Mouse (Mus musculus) lung, postnatal 0 days (tissue): ENCODE results near the gene Tgfa. TPM values are rescaled to one million over a fixed set of nuclear protein-coding genes. Genes with fewer than 3 reads are reported as not detected.

Experiments
- ATAC-seq: fragments of 200-750 bp; cut with Nextera tagmentation; 2 replicates; pipeline ENCODE4 v1.8.0; 2017; ENCODE audit warnings: moderate library complexity
- DNase-seq: peaks from one replicate; pipeline ENCODE4 v3.0.0-alpha.2; 2016; ENCODE audit warnings: low spot score
- H3K27ac ChIP-seq: fragments of 300-500 bp; sonication (generic); 2 replicates; pipeline ENCODE4 v1.5.1; 2014; ENCODE audit warnings: antibody characterized with exemption, mild to moderate bottlenecking, low read length, mixed read lengths
- H3K27me3 ChIP-seq: fragments of 300-500 bp; sonication (generic); replicated peaks from 2 replicates; pipeline ENCODE4 v1.6.1; 2014; ENCODE audit warnings: low read length, mixed read lengths; ENCODE audit not compliant: insufficient read depth
- H3K36me3 ChIP-seq: fragments of 300-500 bp; sonication (generic); 2 replicates; pipeline ENCODE4 v1.6.1; 2014; ENCODE audit warnings: low read length, mixed read lengths; ENCODE audit not compliant: insufficient read depth
- H3K4me1 ChIP-seq: fragments of 300-500 bp; sonication (generic); 2 replicates; pipeline ENCODE4 v1.6.1; 2014; ENCODE audit warnings: antibody characterized with exemption, low read depth, low read length, mixed read lengths; ENCODE audit not compliant: insufficient read depth
- H3K4me2 ChIP-seq: fragments of 300-500 bp; sonication (generic); replicated peaks from 2 replicates; pipeline ENCODE4 v1.6.1; 2014; ENCODE audit warnings: low read depth, mild to moderate bottlenecking, low read length, moderate library complexity, mixed read lengths
- H3K4me3 ChIP-seq: fragments of 300-500 bp; sonication (generic); 2 replicates; pipeline ENCODE4 v1.5.1; 2014; ENCODE audit warnings: low read depth, low read length
- H3K9ac ChIP-seq: fragments of 300-500 bp; sonication (generic); replicated peaks from 2 replicates; pipeline ENCODE4 v1.6.1; 2014; ENCODE audit warnings: low read depth, mild to moderate bottlenecking
- H3K9me3 ChIP-seq: fragments of 300-500 bp; sonication (generic); 2 replicates; pipeline ENCODE4 v1.6.1; 2016; ENCODE audit warnings: low read length, mixed read lengths
- CTCF ChIP-seq: IDR thresholded peaks from 2 replicates; pipeline ENCODE4 v1.5.1; 2016; ENCODE audit warnings: antibody characterized with exemption, mild to moderate bottlenecking
- EP300 ChIP-seq: IDR thresholded peaks from 2 replicates; pipeline ENCODE4 v1.6.1; 2016; ENCODE audit warnings: antibody characterized with exemption, mild to moderate bottlenecking, control low read depth
- WGBS: fragments of 180-500 bp; shearing (Covaris S2); extraction: QIAGEN DNeasy Blood & Tissue Kit; methylation state at CpG from one replicate; pipeline ENCODE4 v1.1.7; 2014; 5-methylcytosine and 5-hydroxymethylcytosine counted together
- polyA plus RNA-seq: library from polyadenylated mRNA; unstranded; fragments of >200 nt; fragmentation: Nextera tagmentation; extraction: Ambion mirVana; gene quantifications from 2 replicates; pipeline ENCODE4 v1.2.1, GENCODE M21; 2015

The Tgfa gene
- polyA plus RNA-seq, 1 experiment from 2014 or later, result 1.9 TPM

GRCm38 (mm10) chr6:86154481-86154880 is 40.5 kb upstream of the Tgfa start:
- no peak overlapping the region for H3K4me3 ChIP-seq
- TF ChIP-seq CTCF (no peak), EP300 (no peak)
- no peaks in the 10 kb centered on the region for H3K36me3 ChIP-seq
- DNase-seq (no peak), ATAC-seq (no peak)
- no peak overlapping the region for H3K27ac ChIP-seq
- H3K4me2 ChIP-seq, result no peak overlapping the region
- WGBS, result 38% methylated on average over 2 of the region's 2 CpGs
- H3K9ac ChIP-seq, result no peak overlapping the region
- no peaks in the 10 kb centered on the region for H3K4me1 ChIP-seq
- H3K27me3 ChIP-seq, result no peaks in the 10 kb centered on the region
- H3K9me3 ChIP-seq, result no peaks in the 10 kb centered on the region

- Histone ChIP-seq H3K36me3 (no peaks in the 10 kb centered on the region), H3K9ac (no peak overlapping the region), H3K27ac (no peak overlapping the region), H3K4me1 (no peaks in the 10 kb centered on the region), H3K4me3 (no peak overlapping the region), H3K4me2 (no peak overlapping the region; the same call in 1 of the 2 replicates), H3K9me3 (no peaks in the 10 kb centered on the region), H3K27me3 (no peaks in the 10 kb centered on the region)
- peak; percentile 85 for DNase-seq
- TF ChIP-seq EP300 (no peak), CTCF (peak; percentile 32)
- ATAC-seq, result peak; percentile 93
- WGBS, result 44% methylated on average over 17 of the region's 17 CpGs
Observed at GRCm38 (mm10) chr6:86157253-86158234, 37.5 kb upstream of the Tgfa start.

GRCm38 (mm10) chr6:86160878-86161277 is 34.1 kb upstream of the Tgfa start:
- Histone ChIP-seq H3K4me2 (no peak overlapping the region), H3K4me3 (no peak overlapping the region), H3K4me1 (no peaks in the 10 kb centered on the region), H3K27me3 (no peaks in the 10 kb centered on the region), H3K9me3 (no peaks in the 10 kb centered on the region), H3K9ac (no peak overlapping the region), H3K27ac (no peak overlapping the region), H3K36me3 (no peaks in the 10 kb centered on the region)
- no peak for ATAC-seq
- TF ChIP-seq EP300 (no peak), CTCF (no peak)
- WGBS, result 52% methylated on average over 3 of the region's 3 CpGs
- DNase-seq, result no peak

- no peak for TF ChIP-seq CTCF
- H3K27ac ChIP-seq, result no peak overlapping the region
- H3K9me3 ChIP-seq, result no peaks in the 10 kb centered on the region
- no peaks in the 10 kb centered on the region for H3K27me3 ChIP-seq
- no peaks in the 10 kb centered on the region for H3K4me1 ChIP-seq
- H3K36me3 ChIP-seq, result no peaks in the 10 kb centered on the region
- DNase-seq (no peak), ATAC-seq (no peak)
- 38% methylated on average over 7 of the region's 7 CpGs for WGBS
- H3K4me3 ChIP-seq, result no peak overlapping the region
- H3K4me2 ChIP-seq, result no peak overlapping the region
- H3K9ac ChIP-seq, result no peak overlapping the region
Observed at GRCm38 (mm10) chr6:86161586-86161985, 33.4 kb upstream of the Tgfa start.

- peak; percentile 80 for DNase-seq
- H3K9me3 ChIP-seq, result no peaks in the 10 kb centered on the region
- no peaks in the 10 kb centered on the region for H3K4me1 ChIP-seq
- no peaks in the 10 kb centered on the region for H3K36me3 ChIP-seq
- ATAC-seq, result peak; percentile 78
- no peak overlapping the region for H3K4me2 ChIP-seq
- no peak overlapping the region for H3K4me3 ChIP-seq
- 44% methylated on average over 3 of the region's 3 CpGs for WGBS
- no peak for TF ChIP-seq CTCF
- TF ChIP-seq EP300, result peak; percentile 83
- no peak overlapping the region for H3K9ac ChIP-seq
- H3K27ac ChIP-seq, result no peak overlapping the region
- no peaks in the 10 kb centered on the region for H3K27me3 ChIP-seq
Observed at GRCm38 (mm10) chr6:86164028-86164427, 31.0 kb upstream of the Tgfa start.

GRCm38 (mm10) chr6:86166426-86166825 is 28.6 kb upstream of the Tgfa start:
- WGBS, result 60% methylated on average over 9 of the region's 9 CpGs
- Histone ChIP-seq H3K4me3 (no peak overlapping the region), H3K27me3 (no peaks in the 10 kb centered on the region), H3K27ac (no peak overlapping the region), H3K4me2 (no peak overlapping the region), H3K9me3 (no peaks in the 10 kb centered on the region), H3K36me3 (no peaks in the 10 kb centered on the region), H3K4me1 (no peaks in the 10 kb centered on the region), H3K9ac (no peak overlapping the region)
- DNase-seq (no peak), ATAC-seq (no peak)
- TF ChIP-seq EP300, result no peak
- no peak for TF ChIP-seq CTCF
